Mouse (Mus musculus): ENCODE measurements around the gene Endod1.

- TF ChIP-seq POLR2A (IDR thresholded peaks at IDR 0.05; ENCODE audit: low read depth, low read length) (no peak), CTCF (conservative IDR thresholded peaks at IDR 0.05; ENCODE audit: insufficient read depth, insufficient read length, low read depth, low read length) (no peak)
Measured at GRCm38 (mm10) chr9:14383186-14383920, 2.0 kb upstream of the Endod1 start.
